Mouse (Mus musculus): ENCODE measurements around the gene Osbpl8.

GRCm38 (mm10) chr10:111155571-111155970 is 9.0 kb upstream of the Osbpl8 start:
- no peak for TF ChIP-seq GATA1 (IDR thresholded peaks at IDR 0.05; ENCODE audit: borderline replicate concordance, low read length)
- no peak for TF ChIP-seq FLI1 (IDR thresholded peaks at IDR 0.05; ENCODE audit: low read length)
